Mouse (Mus musculus) cerebellum, adult 2 months (tissue): ENCODE data around the gene Gm7714. TPM values are rescaled to one million over a fixed set of nuclear protein-coding genes. Genes with fewer than 3 reads are reported as not detected.
"Not testable (repeated sequence)": the region's sequence is repeated elsewhere in the genome, so short reads cannot be mapped to it uniquely, and the experiment has no call there.

Experiments used
- DNase-seq, 2 experiments: peaks; one replicate each; pipeline ENCODE4 v3.0.0; 2021
- H3K27ac ChIP-seq: fragments of 200-500 bp; 2 replicates; pipeline ENCODE4 v1.5.1; 2012; ENCODE audit warnings: low read length, control low read depth, inconsistent platforms; ENCODE audit not compliant: insufficient read depth
- H3K27me3 ChIP-seq: fragments of 200-500 bp; 2 replicates; pipeline ENCODE4 v1.6.1; 2012; ENCODE audit warnings: inconsistent platforms, mild to moderate bottlenecking, low read length, moderate library complexity; ENCODE audit not compliant: control insufficient read depth, insufficient read depth
- H3K4me1 ChIP-seq: fragments of 200-500 bp; 2 replicates; pipeline ENCODE4 v1.6.1; 2011; ENCODE audit warnings: low read length; ENCODE audit not compliant: control insufficient read depth, insufficient read depth
- H3K4me3 ChIP-seq: fragments of 200-500 bp; replicated peaks from 2 replicates; pipeline ENCODE3; 2011; ENCODE audit warnings: mild to moderate bottlenecking, low read depth, low read length, control low read depth; ENCODE audit not compliant: insufficient read depth
- CTCF ChIP-seq: fragments of 200-500 bp; IDR thresholded peaks from 2 replicates; pipeline ENCODE4 v1.5.1; 2011; ENCODE audit warnings: low read depth, mild to moderate bottlenecking, control low read depth, low read length, moderate library complexity, borderline replicate concordance; ENCODE audit not compliant: insufficient read depth
- POLR2A ChIP-seq: fragments of 200-500 bp; IDR thresholded peaks from 2 replicates; pipeline ENCODE4 v1.6.1; 2011; ENCODE audit warnings: low read length, control low read depth, borderline replicate concordance; ENCODE audit not compliant: insufficient read depth
- WGBS: fragments of 180-500 bp; shearing (Covaris S2); methylation state at CpG from one replicate; pipeline ENCODE4 v1.1.7; 2018; 5-methylcytosine and 5-hydroxymethylcytosine counted together
- polyA plus RNA-seq: library from polyadenylated mRNA; depleted of rRNA; stranded (reverse); fragments of >200 nt; gene quantifications from 2 replicates; pipeline ENCODE4 v1.2.3, GENCODE M21; 2012; rRNA removed

The Gm7714 gene
- polyA plus RNA-seq = not detected in 2 replicates

DNA sequence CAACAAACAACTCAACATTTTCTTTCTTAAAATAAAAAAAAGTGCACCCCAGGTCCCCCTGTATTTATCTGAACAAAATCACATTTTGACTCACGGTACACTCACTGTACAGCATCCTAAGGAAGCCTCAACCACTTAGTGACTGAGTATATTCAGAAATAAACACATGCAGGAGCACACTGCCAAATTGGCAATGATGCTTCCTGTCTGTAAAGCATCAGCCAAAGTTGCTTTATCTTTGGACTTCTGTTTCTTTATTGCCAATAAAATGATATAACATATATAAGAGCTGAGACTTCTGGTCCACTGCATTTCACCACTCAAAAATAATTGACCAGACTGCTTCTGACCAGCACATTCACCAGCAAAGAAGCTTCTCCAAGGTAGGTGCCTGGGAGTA, at the start of gene Gm7714:
Gene Gm7714 (plus strand): TSS at position 301 of the 400 bp plus-strand sequence.
- no peak for DNase-seq

GRCm38 (mm10) chr5:88256475-88256874, 12.2 kb upstream of the Gm7714 start:
- no peak for TF ChIP-seq CTCF
- no peaks in the 10 kb centered on the region for H3K4me1 ChIP-seq
- H3K27me3 ChIP-seq = no peaks in the 10 kb centered on the region
- no peak overlapping the region for H3K4me3 ChIP-seq
- 53% methylated on average over 1 of the region's 1 CpGs for WGBS
- no peak overlapping the region for H3K27ac ChIP-seq
- no peak for DNase-seq

More for the DNA sequence above, at the start of gene Gm7714:
- Histone ChIP-seq H3K27ac (no peak within 1 kb of the TSS), H3K4me3 (no peak within 1 kb of the TSS), H3K4me1 (no peaks in the 10 kb centered on the region), H3K27me3 (no peaks in the 10 kb centered on the region)
- TF ChIP-seq CTCF (no peak), POLR2A (no peak)
- 59% methylated on average over 1 of the region's 1 CpGs for WGBS

DNA sequence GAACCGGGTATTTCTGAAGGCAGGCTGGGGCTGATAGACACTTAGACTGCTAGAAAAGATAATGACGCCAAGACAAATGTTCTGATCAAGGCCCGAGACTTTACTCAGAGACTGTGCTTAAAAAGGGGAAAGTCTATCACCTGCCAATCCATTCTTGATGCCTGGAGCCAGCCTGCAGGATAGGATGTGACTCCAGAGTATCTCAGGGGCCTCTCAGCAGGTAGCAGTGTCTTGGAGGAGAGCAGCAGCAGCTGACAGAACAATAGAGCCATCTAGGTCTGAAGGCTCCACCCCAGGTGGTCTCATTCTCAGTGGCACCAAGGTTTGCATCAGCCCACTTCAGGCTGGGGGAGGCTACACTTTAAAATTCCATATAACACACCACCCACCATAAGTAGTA, 42.6 kb downstream of the Gm7714 start:
- not testable (repeated sequence) for H3K4me1 ChIP-seq, H3K27ac ChIP-seq, DNase-seq, H3K4me3 ChIP-seq, H3K27me3 ChIP-seq
- WGBS = 42% methylated on average over 3 of the region's 3 CpGs

GRCm38 (mm10) chr5:88317012-88317411, 48.3 kb downstream of the Gm7714 start, which contains the start of gene Prol1:
TSS of gene Prol1 (plus strand) at chr5:88317312.
- Histone ChIP-seq H3K27ac (no peak within 1 kb of the TSS), H3K27me3 (no peaks in the 10 kb centered on the region), H3K4me1 (no peaks in the 10 kb centered on the region), H3K4me3 (no peak within 1 kb of the TSS)
- no peak for TF ChIP-seq CTCF
- no peak for TF ChIP-seq POLR2A
- 100% methylated on average over 1 of the region's 1 CpGs for WGBS
- DNase-seq = no peak

Other genes starting within 250 kb of the Gm7714 start
- gene Smr2, start 182.4 kb upstream of the Gm7714 start, polyA plus RNA-seq = not detected in 2 replicates
- not detected in 2 replicates for gene Gm11116, start 157.4 kb upstream of the Gm7714 start, polyA plus RNA-seq
- gene Gm11115, start 114.8 kb upstream of the Gm7714 start, polyA plus RNA-seq = not detected in 2 replicates
- not detected in 2 replicates for gene Prol1, start 48.4 kb downstream of the Gm7714 start, polyA plus RNA-seq
- not detected in 2 replicates for gene Amtn, start 107.2 kb downstream of the Gm7714 start, polyA plus RNA-seq
- gene Ambn, start 187.1 kb downstream of the Gm7714 start, polyA plus RNA-seq = not detected in 2 replicates
- gene Enam, start 219.1 kb downstream of the Gm7714 start, polyA plus RNA-seq = not detected in 2 replicates